Mouse (Mus musculus): ENCODE measurements at regions not wholly inside any gene's neighbourhood (a gene's known extent, or its start where the extent isn't known, plus 50 kb on each side); places are given as distances from the start of the nearest gene placed in this dataset.

DNA sequence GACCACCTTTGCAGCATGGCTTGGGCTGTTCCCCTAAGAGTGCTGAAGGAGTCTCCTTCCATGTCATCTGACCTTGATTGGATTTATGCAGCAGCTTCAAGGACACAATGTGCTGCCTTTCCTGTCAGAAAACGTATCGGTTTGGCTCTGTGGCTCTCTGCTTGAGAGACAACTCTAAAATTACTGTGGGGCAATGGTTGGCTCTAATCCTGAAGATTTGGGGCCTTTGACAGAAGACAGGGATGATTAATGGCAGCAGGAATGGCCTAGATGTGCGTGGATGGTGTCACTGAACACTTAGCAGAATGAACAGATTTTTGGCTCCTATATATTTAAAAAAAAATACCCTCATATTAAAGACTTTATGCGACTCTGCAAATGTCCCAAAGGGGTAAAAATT lies 136.8 kb upstream of the Dnajc19 start:
- TF ChIP-seq CTCF (IDR thresholded peaks at IDR 0.05; ENCODE audit: low read depth, low read length) (no peak), EP300 (IDR thresholded peaks at IDR 0.05; ENCODE audit: insufficient read depth, low read depth, low read length) (no peak)

All from ES-Bruce4 (cell line).